Mouse (Mus musculus) kidney, postnatal 0 days (tissue): Measurements from ENCODE around the gene Peak1. TPM values are rescaled to one million over a fixed set of nuclear protein-coding genes. Genes with fewer than 3 reads are reported as not detected.
A peak's percentile ranks its signal among the peaks of the same experiment; 100 is the strongest.
"Not testable (repeated sequence)": the region's sequence is repeated elsewhere in the genome, so short reads cannot be mapped to it uniquely, and the experiment has no call there.

ENCODE experiments used
- ATAC-seq: fragments of 200-750 bp; cut with Nextera tagmentation; replicated peaks from 2 replicates; pipeline ENCODE4 v1.8.0; 2017; ENCODE audit warnings: low read depth, moderate number of reproducible peaks, moderate TSS enrichment, moderate library complexity; ENCODE audit not compliant: low FRiP score
- DNase-seq: peaks from one replicate; pipeline ENCODE4 v3.0.0-alpha.2; 2016; ENCODE audit warnings: low spot score
- H3K27ac ChIP-seq: fragments of 300-500 bp; sonication (generic); 2 replicates; pipeline ENCODE4 v1.5.1; 2014; ENCODE audit warnings: mild to moderate bottlenecking
- H3K27me3 ChIP-seq: fragments of 300-500 bp; sonication (generic); 2 replicates; pipeline ENCODE4 v1.6.1; 2014; ENCODE audit warnings: low read length, mixed read lengths; ENCODE audit not compliant: insufficient read depth
- H3K36me3 ChIP-seq: fragments of 300-500 bp; sonication (generic); 2 replicates; pipeline ENCODE4 v1.6.1; 2014; ENCODE audit warnings: low read length, mixed read lengths; ENCODE audit not compliant: insufficient read depth
- H3K4me1 ChIP-seq: fragments of 300-500 bp; sonication (generic); replicated peaks from 2 replicates; pipeline ENCODE4 v1.6.1; 2014; ENCODE audit warnings: antibody characterized with exemption, low read length, mixed read lengths; ENCODE audit not compliant: insufficient read depth
- H3K4me2 ChIP-seq: fragments of 300-500 bp; sonication (generic); 2 replicates; pipeline ENCODE4 v1.6.1; 2014; ENCODE audit warnings: mild to moderate bottlenecking, low read length, moderate library complexity, mixed read lengths
- H3K4me3 ChIP-seq: fragments of 300-500 bp; sonication (generic); replicated peaks from 2 replicates; pipeline ENCODE4 v1.5.1; 2014; ENCODE audit warnings: low read depth, low read length
- H3K9ac ChIP-seq: fragments of 300-500 bp; sonication (generic); 2 replicates; pipeline ENCODE4 v1.6.1; 2014; ENCODE audit warnings: low read depth, low read length
- H3K9me3 ChIP-seq: fragments of 300-500 bp; sonication (generic); replicated peaks from 2 replicates; pipeline ENCODE4 v1.6.1; 2016; ENCODE audit warnings: low read length, inconsistent platforms, mixed read lengths
- CTCF ChIP-seq: IDR thresholded peaks from 2 replicates; pipeline ENCODE4 v1.5.1; 2016; ENCODE audit warnings: antibody characterized with exemption, low read depth, mild to moderate bottlenecking, moderate library complexity
- WGBS: fragments of 180-500 bp; shearing (Covaris S2); extraction: QIAGEN DNeasy Blood & Tissue Kit; methylation state at CpG from one replicate; pipeline ENCODE4 v1.1.7; 2014; 5-methylcytosine and 5-hydroxymethylcytosine counted together
- polyA plus RNA-seq: library from polyadenylated mRNA; unstranded; fragments of >200 nt; fragmentation: Nextera tagmentation; extraction: Ambion mirVana; gene quantifications from 2 replicates; pipeline ENCODE4 v1.2.1, GENCODE M21; 2015

The Peak1 gene
- polyA plus RNA-seq, 1 experiment from 2014 or later = 12.2 TPM

- Histone ChIP-seq H3K27ac (no peak overlapping the region), H3K9ac (no peak overlapping the region), H3K4me1 (no peaks in the 10 kb centered on the region), H3K27me3 (no peaks in the 10 kb centered on the region), H3K9me3 (no peaks in the 10 kb centered on the region), H3K4me2 (no peak overlapping the region), H3K36me3 (no peaks in the 10 kb centered on the region), H3K4me3 (no peak overlapping the region)
- DNase-seq (no peak), ATAC-seq (no peak)
- TF ChIP-seq CTCF = no peak
- WGBS = 66% methylated on average over 5 of the region's 5 CpGs
Measured at GRCm38 (mm10) chr9:56235281-56235680, 182.6 kb downstream of the Peak1 start.

- no peak overlapping the region for H3K27ac ChIP-seq
- H3K9me3 ChIP-seq = no peaks in the 10 kb centered on the region
- H3K4me2 ChIP-seq = no peak overlapping the region
- 83% methylated on average over 3 of the region's 3 CpGs for WGBS
- H3K4me3 ChIP-seq = no peak overlapping the region
- no peak for DNase-seq
- H3K9ac ChIP-seq = no peak overlapping the region
- no peaks in the 10 kb centered on the region for H3K36me3 ChIP-seq
- no peak for ATAC-seq
- no peak for TF ChIP-seq CTCF
- H3K4me1 ChIP-seq = no peaks in the 10 kb centered on the region
- H3K27me3 ChIP-seq = no peaks in the 10 kb centered on the region
Measured at GRCm38 (mm10) chr9:56234561-56234960, 183.3 kb downstream of the Peak1 start.

- no peak for ATAC-seq
- Histone ChIP-seq H3K36me3 (no peaks in the 10 kb centered on the region), H3K9ac (no peak overlapping the region), H3K4me1 (no peaks in the 10 kb centered on the region), H3K27ac (no peak overlapping the region), H3K27me3 (no peaks in the 10 kb centered on the region), H3K4me3 (no peak overlapping the region), H3K4me2 (no peak overlapping the region), H3K9me3 (no peaks in the 10 kb centered on the region)
- WGBS = 81% methylated on average over 2 of the region's 2 CpGs
- TF ChIP-seq CTCF = no peak
- no peak for DNase-seq
Measured at GRCm38 (mm10) chr9:56233316-56233715, 184.6 kb downstream of the Peak1 start.

- Histone ChIP-seq H3K4me3 (no peak overlapping the region), H3K27ac (no peak overlapping the region), H3K9ac (no peak overlapping the region), H3K27me3 (no peaks in the 10 kb centered on the region), H3K36me3 (peaks cover 11% of the 10 kb centered on the region; the same call in 1 of the 2 replicates), H3K9me3 (no peaks in the 10 kb centered on the region), H3K4me1 (no peaks in the 10 kb centered on the region), H3K4me2 (no peak overlapping the region)
- ATAC-seq = no peak
- DNase-seq = no peak
- TF ChIP-seq CTCF = no peak
Measured at GRCm38 (mm10) chr9:56230906-56231305, 187.0 kb downstream of the Peak1 start.

GRCm38 (mm10) chr9:56227626-56228025, 190.2 kb downstream of the Peak1 start:
- ATAC-seq (no peak), DNase-seq (no peak)
- Histone ChIP-seq H3K4me3 (no peak overlapping the region), H3K4me2 (no peak overlapping the region), H3K36me3 (peaks cover 11% of the 10 kb centered on the region; the same call in 1 of the 2 replicates), H3K9me3 (no peaks in the 10 kb centered on the region), H3K9ac (no peak overlapping the region), H3K27me3 (no peaks in the 10 kb centered on the region), H3K27ac (no peak overlapping the region), H3K4me1 (no peaks in the 10 kb centered on the region)
- no peak for TF ChIP-seq CTCF
- 90% methylated on average over 7 of the region's 7 CpGs for WGBS

- H3K27ac ChIP-seq, H3K9ac ChIP-seq, H3K27me3 ChIP-seq, H3K9me3 ChIP-seq, H3K4me1 ChIP-seq, H3K4me3 ChIP-seq, DNase-seq: not testable (repeated sequence)
- ATAC-seq = peak; percentile 100
- WGBS = 31% methylated on average over 33 of the region's 45 CpGs
- Histone ChIP-seq H3K36me3 (peaks cover 11% of the 10 kb centered on the region; the same call in 1 of the 2 replicates), H3K4me2 (peak overlapping the region; percentile 28; the same call in 1 of the 2 replicates)
Measured at GRCm38 (mm10) chr9:56223429-56224051, 194.3 kb downstream of the Peak1 start.

GRCm38 (mm10) chr9:56218860-56219259, 199.0 kb downstream of the Peak1 start:
- H3K4me2 ChIP-seq = no peak overlapping the region
- no peak overlapping the region for H3K9ac ChIP-seq
- no peaks in the 10 kb centered on the region for H3K9me3 ChIP-seq
- no peak overlapping the region for H3K27ac ChIP-seq
- DNase-seq (no peak), ATAC-seq (no peak)
- TF ChIP-seq CTCF = no peak
- no peaks in the 10 kb centered on the region for H3K27me3 ChIP-seq
- no peaks in the 10 kb centered on the region for H3K4me1 ChIP-seq
- H3K36me3 ChIP-seq = no peaks in the 10 kb centered on the region
- H3K4me3 ChIP-seq = no peak overlapping the region
- 89% methylated on average over 2 of the region's 2 CpGs for WGBS
